Mouse (Mus musculus) v-Abl transformed pro-B cells (cell line): ENCODE results near the gene Slc37a3.
"Not testable (repeated sequence)": the region's sequence is repeated elsewhere in the genome, so short reads cannot be mapped to it uniquely, and the experiment has no call there.

Experiments
- in situ Hi-C, 2 experiments: fragments of 400-800 bp; cut with MboI; formaldehyde crosslinking; loops; one replicate each; pipeline ENCODE4 v1.15.1; 2025; ENCODE audit not compliant: unreplicated experiment in 2 of 2

The Slc37a3 gene

GRCm38 (mm10) chr6:39377311-39377827 is at the start of gene Slc37a3:
Gene Slc37a3 (minus strand): TSS chr6:39377675.
- in situ Hi-C loops, result no loop called here

- in situ Hi-C loops, result no loop called here
Measured at GRCm38 (mm10) chr6:39426725-39427124, 49.2 kb upstream of the Slc37a3 start.

DNA sequence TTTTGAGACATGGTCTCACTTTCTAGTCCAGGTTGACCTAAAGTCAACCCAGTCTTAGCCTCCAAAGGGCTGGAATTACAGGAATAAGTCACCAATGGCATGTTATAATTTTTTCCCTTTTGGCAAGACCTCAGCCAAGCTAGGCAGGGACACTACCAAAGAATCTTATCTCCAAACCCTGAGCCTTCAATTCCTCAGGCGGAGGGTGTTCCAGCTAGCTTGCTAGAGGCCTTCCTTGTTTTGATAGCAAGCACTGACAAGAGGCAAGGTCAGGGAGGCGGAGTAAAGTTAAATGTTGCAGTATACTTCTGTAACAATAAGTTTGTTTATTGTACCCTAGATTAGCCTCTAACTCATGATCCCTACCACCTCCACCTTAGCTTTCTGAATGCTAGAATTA is 47.7 kb upstream of the Slc37a3 start:
- in situ Hi-C loops, result no loop called here

- in situ Hi-C loops, result no loop called here
Measured at GRCm38 (mm10) chr6:39423686-39424085, 46.2 kb upstream of the Slc37a3 start.

DNA sequence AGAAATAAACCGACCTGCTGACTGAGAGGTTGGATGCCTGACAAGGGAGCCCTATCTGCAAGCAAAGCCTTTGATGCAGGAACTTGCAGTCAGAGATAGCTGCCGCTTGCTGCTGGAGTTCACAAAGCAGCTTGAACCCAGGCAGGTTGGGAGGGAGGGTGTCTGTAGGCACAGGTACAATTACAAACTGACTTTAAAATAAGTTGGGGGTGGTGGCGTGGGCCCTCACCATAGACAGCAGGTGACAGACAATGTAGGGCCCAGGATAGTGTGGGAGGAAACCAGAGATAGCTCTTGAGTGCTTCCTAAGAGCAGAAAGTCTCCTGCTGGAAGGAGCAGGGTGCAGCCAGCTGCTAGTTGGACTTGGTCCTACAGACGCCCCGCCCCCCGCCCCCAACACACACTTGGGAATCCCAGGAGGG is 45.7 kb upstream of the Slc37a3 start:
- in situ Hi-C loops, result no loop called here

DNA sequence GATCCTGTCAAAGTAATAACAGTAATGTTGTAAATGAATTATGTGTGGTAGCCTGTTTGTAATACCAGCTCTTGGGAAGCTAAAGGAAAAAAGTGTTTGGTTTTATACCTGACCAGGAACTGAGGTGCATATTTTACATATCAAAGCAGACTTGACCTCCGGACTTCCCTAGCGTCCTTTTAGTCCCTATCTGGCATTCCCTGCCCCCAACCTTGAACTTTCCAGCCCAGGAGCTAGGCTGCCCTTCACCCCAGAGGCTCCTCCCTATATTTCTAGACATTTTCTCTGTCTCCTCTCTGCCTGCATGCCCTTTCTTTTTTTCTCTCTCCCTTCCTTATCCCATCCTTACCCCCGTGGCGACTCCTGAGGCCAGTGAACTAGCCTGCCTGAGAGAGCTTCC is 43.4 kb upstream of the Slc37a3 start:
- in situ Hi-C loops, result no loop called here

DNA sequence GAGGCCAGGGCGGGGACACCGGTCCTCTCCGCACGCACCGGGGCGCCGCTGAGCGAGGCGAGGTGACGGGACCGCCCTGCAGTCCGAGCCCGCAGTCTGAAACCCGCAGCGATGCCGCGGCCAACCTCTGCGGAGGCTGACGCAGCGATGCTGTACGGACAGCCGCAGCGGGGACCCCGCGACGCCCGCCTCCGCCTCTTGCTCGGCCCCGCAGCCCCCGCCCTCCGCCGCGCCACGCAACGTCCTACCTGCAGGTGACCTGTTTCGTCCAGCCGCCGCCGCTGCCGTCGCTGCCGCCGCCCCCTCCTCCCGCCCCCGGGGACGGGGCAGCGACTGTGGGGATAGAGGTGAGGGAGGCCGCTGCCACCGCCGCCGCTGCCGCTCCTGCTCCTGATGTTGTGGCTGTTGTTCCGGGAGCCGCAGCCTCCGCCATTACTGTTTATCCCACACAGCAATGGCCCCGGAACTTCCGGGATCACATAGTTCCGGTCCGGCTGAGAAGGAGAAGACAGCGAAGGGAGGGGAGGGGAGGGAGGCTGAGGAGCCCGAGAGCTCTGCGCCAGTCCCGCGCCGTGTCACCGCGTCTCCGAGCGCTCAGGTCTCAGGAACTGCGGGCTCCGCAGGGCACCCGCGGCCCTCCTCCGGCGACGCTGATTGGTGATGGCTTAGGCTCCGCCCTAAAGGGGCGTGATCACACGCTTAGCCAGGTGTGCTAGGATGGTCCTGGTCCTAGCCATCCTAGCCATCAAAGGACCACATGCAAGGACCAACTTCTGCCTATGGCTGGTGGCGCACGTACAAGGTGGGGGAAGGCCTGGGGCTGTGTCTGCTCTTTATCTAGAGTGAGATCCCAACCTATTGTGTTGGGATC is 42.6 kb upstream of the Slc37a3 start, which contains the start of gene Mkrn1:
Gene Mkrn1, minus strand, starts transcription at position 612 of the 871 bp plus-strand sequence.
- in situ Hi-C loops, result no loop called here

- in situ Hi-C loops, result no loop called here
Measured at GRCm38 (mm10) chr6:39419386-39419850, 41.9 kb upstream of the Slc37a3 start.

DNA sequence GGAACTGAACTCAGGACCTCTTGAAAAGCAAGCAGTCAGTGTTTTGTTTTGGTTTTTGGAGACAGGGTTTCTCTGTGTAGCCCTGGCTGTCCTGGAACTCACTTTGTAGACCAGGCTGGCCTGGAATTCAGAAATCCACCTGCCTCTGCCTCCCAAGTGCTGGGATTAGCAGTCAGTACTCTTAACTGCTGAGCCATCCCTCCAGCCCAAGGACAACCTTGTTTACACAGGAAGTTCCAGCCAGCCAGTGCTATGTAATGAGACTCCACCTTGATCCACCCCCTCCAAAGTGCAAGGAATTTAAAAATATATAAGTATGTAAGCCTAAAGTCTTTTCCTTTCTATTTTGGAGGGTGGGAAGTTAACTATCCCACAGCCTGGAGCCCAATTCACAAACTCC is 39.2 kb upstream of the Slc37a3 start:
- in situ Hi-C loops, result not testable (repeated sequence)

DNA sequence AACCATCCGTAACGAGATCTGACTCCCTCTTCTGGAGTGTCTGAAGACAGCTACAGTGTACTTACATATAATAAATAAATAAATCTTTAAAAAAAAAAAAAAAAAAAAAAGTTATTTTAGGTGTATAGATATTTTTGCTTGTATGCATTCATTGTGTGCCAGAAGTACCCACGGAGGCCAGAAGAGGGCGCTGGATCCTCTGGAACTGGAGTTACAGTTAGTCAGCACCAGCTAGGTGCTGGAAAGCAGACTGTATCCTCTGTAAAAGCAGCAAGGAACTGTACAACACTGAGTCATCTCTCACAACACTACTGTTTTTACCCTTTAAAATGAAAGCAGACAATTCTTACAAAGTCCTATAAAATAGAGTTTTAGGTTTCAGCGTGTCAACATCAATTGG is 38.3 kb upstream of the Slc37a3 start:
- in situ Hi-C loops, result no loop called here

- in situ Hi-C loops, result no loop called here
Measured at GRCm38 (mm10) chr6:39414106-39414505, 36.6 kb upstream of the Slc37a3 start.

DNA sequence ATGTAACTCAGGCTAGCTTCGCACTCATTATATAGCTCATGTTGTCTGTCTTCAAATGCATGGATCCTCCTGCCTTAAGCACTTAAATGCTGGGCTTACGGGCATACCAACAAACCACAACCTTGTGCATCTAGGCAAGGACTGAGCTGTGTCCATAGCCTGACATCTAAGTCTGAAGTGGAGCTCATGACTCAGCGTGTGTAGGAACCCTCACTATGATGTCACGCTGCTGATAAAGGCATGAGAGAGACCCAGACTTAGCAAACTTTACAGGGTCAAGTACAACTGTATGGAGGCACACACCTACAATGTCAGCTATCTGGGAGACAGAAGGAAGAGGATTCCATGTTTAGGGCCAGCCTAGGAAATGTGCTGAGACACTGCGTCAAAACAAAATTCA is 29.0 kb upstream of the Slc37a3 start:
- in situ Hi-C loops, result no loop called here

DNA sequence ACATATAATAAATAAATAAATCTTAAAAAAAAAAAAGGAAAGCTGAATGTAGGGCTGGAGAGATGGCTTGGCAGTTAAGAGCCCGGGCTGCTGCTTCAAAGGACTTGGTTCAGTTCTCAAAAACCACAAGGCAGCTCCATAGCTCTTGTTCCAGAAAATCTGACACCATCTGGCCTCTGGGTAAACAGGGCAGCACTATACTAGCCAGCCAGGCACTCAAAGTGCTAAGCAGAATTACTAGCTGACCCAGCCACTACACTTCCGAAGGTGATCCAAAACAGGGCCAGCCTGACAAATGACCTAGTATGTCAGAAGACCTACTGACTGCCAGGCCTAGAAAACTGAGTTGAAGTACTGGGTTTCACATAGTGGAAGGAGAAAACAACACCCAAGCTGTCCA is 25.7 kb upstream of the Slc37a3 start:
- in situ Hi-C loops, result no loop called here

DNA sequence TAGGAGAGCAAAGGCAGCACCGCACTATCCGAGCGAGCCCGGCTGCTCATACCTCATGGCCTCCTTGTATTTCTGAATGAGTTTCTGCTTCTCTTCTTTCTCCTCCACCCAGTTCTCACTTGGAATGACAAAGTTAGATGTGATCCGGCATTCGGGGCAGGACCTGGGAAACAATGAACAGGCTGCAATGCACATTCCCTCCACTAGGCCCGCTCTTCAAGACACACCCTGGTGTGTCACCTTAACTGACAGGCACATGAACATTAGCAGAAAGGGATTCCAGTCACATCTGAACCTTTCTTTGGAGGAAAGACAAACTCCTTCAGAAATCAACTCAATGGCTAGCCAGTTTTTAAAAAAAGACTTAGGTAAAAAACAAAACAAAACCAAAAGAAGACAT is 22.9 kb upstream of the Slc37a3 start:
- in situ Hi-C loops, result no loop called here

GRCm38 (mm10) chr6:39398342-39398741 is 20.9 kb upstream of the Slc37a3 start:
- in situ Hi-C loops, result no loop called here

GRCm38 (mm10) chr6:39397046-39397445 is 19.6 kb upstream of the Slc37a3 start:
- in situ Hi-C loops, result no loop called here

- in situ Hi-C loops, result no loop called here
Measured at GRCm38 (mm10) chr6:39395916-39396315, 18.4 kb upstream of the Slc37a3 start.

DNA sequence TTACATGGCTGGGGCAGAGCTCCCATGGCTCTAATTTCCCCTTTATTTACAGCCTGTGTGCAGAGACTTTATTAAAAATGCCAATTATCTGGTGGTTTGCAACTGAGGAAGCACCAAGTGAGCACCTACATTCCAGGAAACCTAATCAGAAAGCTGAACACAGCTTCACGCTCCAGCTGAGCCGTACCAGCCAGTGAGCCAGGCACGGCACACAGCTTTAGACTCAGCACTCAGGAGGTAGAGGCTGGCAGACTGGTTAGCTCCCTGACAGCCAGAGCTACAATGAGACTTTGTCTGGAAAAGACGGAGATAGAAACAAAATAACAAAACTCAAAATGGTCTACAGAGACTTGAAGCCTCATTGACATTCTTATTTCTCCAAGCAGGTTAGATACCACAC is 18.0 kb upstream of the Slc37a3 start:
- in situ Hi-C loops, result no loop called here

DNA sequence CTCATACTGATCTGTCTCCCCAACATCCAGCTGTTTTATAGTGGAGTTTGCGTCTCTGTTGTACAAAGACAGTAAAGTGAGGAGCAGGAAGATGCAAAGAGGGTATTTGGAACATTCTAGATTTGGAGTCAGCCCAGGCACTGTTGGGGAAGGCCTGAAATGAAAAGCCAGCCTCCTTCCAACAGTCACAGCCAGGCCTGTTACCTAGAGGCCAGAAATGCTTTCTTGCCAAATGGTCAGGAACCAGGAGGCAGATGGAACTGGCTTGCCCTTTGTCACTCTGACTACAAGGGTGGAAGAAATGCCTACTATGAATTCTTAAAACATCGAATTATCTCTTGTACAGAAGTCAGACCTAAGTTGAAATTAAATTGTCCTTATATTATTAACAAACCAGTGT is 12.5 kb upstream of the Slc37a3 start:
- in situ Hi-C loops, result no loop called here

DNA sequence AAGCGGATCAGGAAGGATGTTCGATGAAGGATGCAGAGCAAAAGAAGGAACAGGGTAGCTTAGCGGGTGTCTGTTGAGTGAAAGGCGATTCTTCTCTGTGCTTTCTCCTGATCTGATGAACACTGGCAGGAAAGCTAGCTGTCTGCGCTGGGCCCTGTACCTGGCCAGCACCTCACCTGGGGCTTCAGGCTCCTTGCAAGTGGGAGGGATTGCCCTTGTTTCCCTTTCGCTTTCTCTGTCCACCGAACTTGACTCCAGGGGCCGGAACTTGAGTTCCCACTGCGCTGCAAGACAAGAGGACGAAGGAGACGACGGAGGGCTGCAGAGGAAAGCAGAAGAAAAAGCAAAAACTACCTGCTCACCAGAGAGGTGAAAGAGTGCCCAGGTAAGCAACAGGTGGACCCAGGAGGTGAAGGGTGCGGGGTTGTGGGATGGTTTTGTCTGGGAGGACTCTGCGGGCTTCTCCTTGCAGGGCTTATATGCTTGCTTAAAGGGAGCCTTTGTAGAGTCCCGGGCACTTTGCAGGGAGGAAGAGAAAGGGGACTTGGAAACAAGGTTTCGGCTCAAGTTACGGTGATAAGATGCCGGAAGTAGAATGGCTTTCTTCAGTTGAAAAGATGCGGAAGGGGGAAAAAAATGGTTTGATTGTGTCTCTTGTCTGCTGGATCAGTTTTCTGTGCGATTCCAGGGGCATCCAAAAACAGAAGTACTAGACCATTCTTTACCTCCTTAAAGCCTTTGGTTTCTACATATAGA is 3.8 kb upstream of the Slc37a3 start, which contains the start of gene Rab19:
Gene Rab19, plus strand, starts transcription at position 51 of the 756 bp plus-strand sequence.
- in situ Hi-C loops, result no loop called here

DNA sequence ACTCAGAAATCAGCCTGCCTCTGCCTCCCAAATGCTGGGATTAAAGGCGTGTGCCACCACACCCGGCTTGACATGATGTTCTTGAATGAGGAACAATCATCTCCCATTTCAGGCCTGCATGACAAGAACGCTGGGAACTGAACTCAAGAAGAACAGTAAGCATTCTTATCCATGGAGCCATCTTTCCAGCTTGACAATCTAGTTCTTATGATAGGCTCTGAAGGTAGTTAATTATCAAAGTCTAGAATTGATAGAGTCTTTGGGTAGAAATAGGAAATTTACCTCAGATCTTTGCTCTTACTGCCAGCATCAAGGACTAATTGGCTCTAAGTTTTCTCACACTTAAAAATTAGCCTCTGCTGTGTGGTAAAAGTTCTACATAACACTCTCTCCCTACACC is 2.8 kb upstream of the Slc37a3 start:
- in situ Hi-C loops, result no loop called here
